Mouse (Mus musculus): ENCODE results near the gene Cd300ld2. TPM values are rescaled to one million over a fixed set of nuclear protein-coding genes. Genes with fewer than 3 reads are reported as not detected.
"Not testable (repeated sequence)": the region's sequence is repeated elsewhere in the genome, so short reads cannot be mapped to it uniquely, and the experiment has no call there.

The Cd300ld2 gene
- not detected in 2 replicates for polyA plus RNA-seq (2016; fragmentation: Nextera tagmentation; extraction: Ambion mirVana)

DNA sequence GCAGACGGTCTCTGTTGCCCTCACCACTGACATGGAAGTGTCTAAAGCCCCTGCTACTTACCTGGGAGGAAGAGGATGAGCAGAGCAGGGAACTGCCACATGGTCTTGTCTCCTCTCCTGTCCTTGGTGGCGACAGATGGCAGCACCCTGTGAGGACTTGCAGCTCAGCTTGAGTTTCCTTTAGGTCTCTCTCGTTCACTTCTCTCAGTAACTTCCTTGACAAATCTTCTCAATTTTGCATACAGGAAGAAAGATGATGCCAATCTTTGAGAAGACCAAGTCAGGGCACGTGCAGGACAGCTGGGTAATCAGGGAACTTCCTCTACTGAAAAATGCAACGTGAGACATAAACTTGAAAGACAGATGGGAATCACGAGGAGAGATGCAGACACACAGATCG, at the start of gene Cd300ld2:
TSS of gene Cd300ld2 (minus strand) at position 101 of the 400 bp plus-strand sequence.
- ATAC-seq (ENCODE audit: low FRiP score, low read depth); H3K9me3 ChIP-seq; H3K27ac ChIP-seq (replicated peaks); H3K4me2 ChIP-seq (replicated peaks); H3K9ac ChIP-seq (replicated peaks); H3K36me3 ChIP-seq; H3K27me3 ChIP-seq; H3K4me1 ChIP-seq; H3K4me3 ChIP-seq: not testable (repeated sequence)
- no CpG with 5 or more reads among the region's 7 CpGs for WGBS

DNA sequence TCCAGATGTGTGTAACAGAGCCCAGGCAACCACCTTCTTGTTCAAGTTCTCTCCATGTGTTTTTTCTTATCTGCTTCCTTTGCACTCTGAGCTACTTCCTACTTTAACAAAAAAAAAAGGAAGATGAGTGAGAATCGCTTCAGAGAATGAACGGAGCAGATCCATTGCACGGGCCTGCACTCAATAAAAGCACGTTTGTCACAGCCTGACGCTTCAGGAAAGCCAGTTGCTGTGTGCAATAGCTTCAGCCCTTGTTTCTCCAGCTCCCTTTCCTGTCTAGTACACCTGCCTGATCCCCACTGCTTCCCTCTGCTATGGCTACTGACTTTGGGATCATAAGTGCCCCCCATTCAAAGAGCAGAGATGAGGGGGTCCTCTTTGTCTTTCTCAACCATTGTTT, 46.1 kb upstream of the Cd300ld2 start, which contains the start of gene Cd300e:
TSS of gene Cd300e (minus strand) at position 101 of the 400 bp plus-strand sequence.
- Histone ChIP-seq H3K4me3 (no peak within 1 kb of the TSS), H3K4me2 (replicated peaks) (no peak within 1 kb of the TSS), H3K27me3 (peaks cover 17% of the 10 kb centered on the region), H3K36me3 (no peaks in the 10 kb centered on the region), H3K9me3 (no peaks in the 10 kb centered on the region), H3K9ac (replicated peaks) (no peak within 1 kb of the TSS), H3K4me1 (no peaks in the 10 kb centered on the region), H3K27ac (replicated peaks) (no peak within 1 kb of the TSS)
- 33% methylated on average over 5 of the region's 5 CpGs for WGBS
- ATAC-seq (ENCODE audit: low FRiP score, low read depth), result no peak

DNA sequence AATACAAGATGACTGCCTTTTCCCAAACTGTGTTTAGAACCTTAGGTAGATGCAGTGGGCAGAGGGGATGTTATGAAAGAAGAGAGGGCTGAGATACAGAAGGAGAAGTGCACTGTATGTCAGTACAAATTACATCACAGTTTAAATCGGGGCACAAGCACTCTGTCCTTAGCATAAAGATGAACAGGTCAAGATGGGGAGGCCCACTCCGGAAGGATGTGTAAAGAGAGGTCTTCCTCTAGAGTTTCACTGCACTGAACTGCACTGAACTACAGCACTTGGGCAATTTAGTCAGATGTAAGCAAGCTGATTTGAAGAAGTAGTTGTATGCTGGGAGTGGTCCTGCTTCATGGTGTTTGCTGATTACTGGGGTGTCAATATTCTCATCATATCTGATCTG, 43.8 kb upstream of the Cd300ld2 start:
- no peaks in the 10 kb centered on the region for H3K9me3 ChIP-seq
- peaks cover 8% of the 10 kb centered on the region; the same call in 1 of the 2 replicates for H3K27me3 ChIP-seq
- H3K4me1 ChIP-seq, result no peaks in the 10 kb centered on the region
- H3K4me3 ChIP-seq, result no peak overlapping the region
- no peaks in the 10 kb centered on the region for H3K36me3 ChIP-seq
- no peak overlapping the region for H3K9ac ChIP-seq (replicated peaks)
- ATAC-seq (ENCODE audit: low FRiP score, low read depth), result no peak
- 87% methylated on average over 2 of the region's 2 CpGs for WGBS
- no peak overlapping the region for H3K27ac ChIP-seq (replicated peaks)
- no peak overlapping the region for H3K4me2 ChIP-seq (replicated peaks)

DNA sequence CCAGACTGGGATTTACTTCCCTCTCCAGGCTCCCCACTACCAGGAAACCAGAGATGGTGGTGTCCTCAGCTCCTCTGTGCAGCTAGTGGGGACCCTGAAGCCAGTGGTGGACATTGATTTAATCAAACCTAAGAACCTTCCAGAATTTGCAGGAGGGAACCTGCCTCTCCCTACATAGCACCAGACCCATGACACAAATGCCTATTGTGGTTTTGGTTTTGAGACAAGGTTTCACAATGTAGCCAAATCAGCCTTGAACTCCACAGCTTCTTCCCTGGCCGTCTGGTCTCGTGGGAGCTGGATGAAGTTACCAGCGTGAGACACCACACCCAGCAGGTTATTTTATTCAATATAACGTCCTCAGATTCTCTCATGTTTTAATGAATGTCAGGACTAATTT, 42.7 kb upstream of the Cd300ld2 start:
- 78% methylated on average over 4 of the region's 4 CpGs for WGBS
- no peak overlapping the region for H3K9ac ChIP-seq (replicated peaks)

DNA sequence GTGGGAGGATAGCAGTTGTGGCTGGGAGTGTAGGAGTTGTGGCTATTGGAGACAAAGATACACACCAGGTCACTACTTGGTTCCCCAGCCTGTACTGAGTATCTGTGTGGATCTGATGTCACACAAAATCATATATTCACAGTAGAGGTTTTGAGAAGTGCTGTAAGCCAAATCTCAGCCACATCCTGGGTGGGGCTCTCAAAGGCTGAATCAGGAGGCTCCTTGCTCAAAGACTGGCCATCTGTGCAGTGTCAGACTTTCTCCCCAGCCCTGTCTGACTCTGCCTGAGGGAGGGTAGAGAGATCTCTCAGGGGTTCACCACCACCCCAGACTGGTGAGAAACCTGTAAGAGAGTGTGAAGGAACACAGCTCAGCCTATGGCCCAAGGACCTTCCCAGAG, 38.5 kb upstream of the Cd300ld2 start:
- H3K27me3 ChIP-seq, result peaks cover 7% of the 10 kb centered on the region; the same call in 1 of the 2 replicates
- H3K9me3 ChIP-seq, result no peaks in the 10 kb centered on the region
- no peak overlapping the region for H3K4me2 ChIP-seq (replicated peaks)
- no peaks in the 10 kb centered on the region for H3K36me3 ChIP-seq
- ATAC-seq (ENCODE audit: low FRiP score, low read depth), result no peak
- H3K4me1 ChIP-seq, result no peaks in the 10 kb centered on the region
- H3K9ac ChIP-seq (replicated peaks), result no peak overlapping the region
- H3K27ac ChIP-seq (replicated peaks), result no peak overlapping the region
- H3K4me3 ChIP-seq, result no peak overlapping the region

More for the DNA sequence above, 42.7 kb upstream of the Cd300ld2 start:
- Histone ChIP-seq H3K27me3 (peaks cover 2% of the 10 kb centered on the region; the same call in 1 of the 2 replicates), H3K4me3 (no peak overlapping the region), H3K9me3 (no peaks in the 10 kb centered on the region), H3K27ac (replicated peaks) (no peak overlapping the region), H3K36me3 (no peaks in the 10 kb centered on the region), H3K4me1 (no peaks in the 10 kb centered on the region), H3K4me2 (replicated peaks) (no peak overlapping the region)
- ATAC-seq (ENCODE audit: low FRiP score, low read depth), result no peak

DNA sequence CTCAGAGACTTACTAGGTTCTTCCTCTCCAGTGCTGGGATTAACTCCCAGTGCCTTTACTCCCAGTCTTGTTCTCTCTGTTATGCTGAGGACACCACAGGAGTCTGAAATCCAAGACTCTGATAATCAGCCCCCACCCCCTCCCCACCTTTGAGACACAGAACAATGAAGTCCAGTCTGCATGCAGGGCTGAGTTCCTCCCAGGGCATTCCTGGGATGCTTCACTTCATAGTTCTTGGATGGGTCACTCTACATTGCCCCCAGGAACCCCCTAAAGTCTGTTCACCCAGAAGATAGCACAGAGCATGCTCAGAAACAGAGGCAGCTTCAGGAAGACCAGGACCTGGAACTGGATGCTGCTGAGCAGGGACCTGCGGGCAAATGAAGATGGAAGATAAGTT, 37.0 kb upstream of the Cd300ld2 start:
- no peaks in the 10 kb centered on the region for H3K36me3 ChIP-seq
- WGBS, result 94% methylated on average over 1 of the region's 1 CpGs
- no peak overlapping the region for H3K27ac ChIP-seq (replicated peaks)
- no peaks in the 10 kb centered on the region for H3K9me3 ChIP-seq
- no peaks in the 10 kb centered on the region for H3K4me1 ChIP-seq
- no peak overlapping the region for H3K9ac ChIP-seq (replicated peaks)
- no peak overlapping the region for H3K4me3 ChIP-seq
- peaks cover 7% of the 10 kb centered on the region; the same call in 1 of the 2 replicates for H3K27me3 ChIP-seq
- ATAC-seq (ENCODE audit: low FRiP score, low read depth), result no peak
- H3K4me2 ChIP-seq (replicated peaks), result no peak overlapping the region

DNA sequence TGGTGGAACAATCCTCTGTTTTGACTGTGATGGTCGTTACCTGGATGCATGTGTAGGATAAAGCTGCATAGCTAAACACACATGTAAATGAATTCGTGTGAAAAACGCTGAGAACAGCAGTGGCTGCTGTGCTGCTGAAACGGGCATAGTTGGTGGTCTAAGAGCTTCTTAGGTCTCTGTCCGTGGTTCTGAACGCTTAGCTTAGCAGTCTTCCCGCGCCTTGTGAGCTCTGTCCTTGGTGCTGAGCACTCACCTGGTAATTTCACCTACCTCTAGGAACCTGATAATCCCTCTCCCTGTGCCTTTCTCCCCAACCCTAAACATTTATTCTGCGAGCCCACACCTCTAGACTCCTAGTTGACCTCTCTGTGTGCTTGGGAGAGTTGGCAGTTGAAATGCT, 36.2 kb upstream of the Cd300ld2 start:
- Histone ChIP-seq H3K27me3 (peaks cover 7% of the 10 kb centered on the region; the same call in 1 of the 2 replicates), H3K9ac (replicated peaks) (no peak overlapping the region), H3K27ac (replicated peaks) (no peak overlapping the region), H3K4me1 (no peaks in the 10 kb centered on the region), H3K4me3 (no peak overlapping the region), H3K36me3 (no peaks in the 10 kb centered on the region), H3K4me2 (replicated peaks) (no peak overlapping the region), H3K9me3 (no peaks in the 10 kb centered on the region)
- WGBS, result 4% methylated on average over 9 of the region's 9 CpGs
- ATAC-seq (ENCODE audit: low FRiP score, low read depth), result no peak

DNA sequence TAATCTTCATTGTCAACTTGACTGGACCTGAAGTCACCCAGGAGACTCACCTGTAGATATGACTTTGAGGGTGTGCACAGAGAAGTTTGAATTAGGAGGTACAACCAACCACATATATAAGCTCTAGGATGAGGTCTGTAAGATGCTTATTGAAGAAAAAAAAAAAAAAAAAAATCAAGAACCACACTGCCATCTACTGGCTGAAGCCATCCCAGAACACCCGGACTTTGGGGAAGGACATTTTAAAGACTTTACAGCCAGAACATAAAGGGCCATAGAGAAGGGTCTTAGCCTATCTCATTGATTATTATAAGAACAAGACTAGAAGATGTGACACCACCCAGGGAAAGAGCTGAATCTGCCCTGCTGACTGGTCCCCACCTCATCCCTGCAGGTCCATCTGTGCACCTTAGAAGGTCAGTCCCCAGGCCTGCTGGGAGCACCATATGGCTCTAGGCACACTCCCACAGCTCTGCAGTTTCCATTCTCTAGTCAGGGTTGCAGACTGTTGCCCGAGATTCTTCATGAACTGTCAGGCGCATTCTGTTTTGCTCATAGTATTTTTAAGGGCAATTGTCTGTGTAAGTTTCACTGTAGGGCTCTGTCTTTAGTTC, 33.4 kb upstream of the Cd300ld2 start:
- Histone ChIP-seq H3K4me3 (no peak overlapping the region), H3K9me3 (no peaks in the 10 kb centered on the region), H3K36me3 (no peaks in the 10 kb centered on the region), H3K27ac (replicated peaks) (no peak overlapping the region), H3K4me1 (no peaks in the 10 kb centered on the region), H3K27me3 (peaks cover 7% of the 10 kb centered on the region; the same call in 1 of the 2 replicates), H3K4me2 (replicated peaks) (no peak overlapping the region), H3K9ac (replicated peaks) (no peak overlapping the region)
- 49% methylated on average over 3 of the region's 3 CpGs for WGBS
- no peak for ATAC-seq (ENCODE audit: low FRiP score, low read depth)

DNA sequence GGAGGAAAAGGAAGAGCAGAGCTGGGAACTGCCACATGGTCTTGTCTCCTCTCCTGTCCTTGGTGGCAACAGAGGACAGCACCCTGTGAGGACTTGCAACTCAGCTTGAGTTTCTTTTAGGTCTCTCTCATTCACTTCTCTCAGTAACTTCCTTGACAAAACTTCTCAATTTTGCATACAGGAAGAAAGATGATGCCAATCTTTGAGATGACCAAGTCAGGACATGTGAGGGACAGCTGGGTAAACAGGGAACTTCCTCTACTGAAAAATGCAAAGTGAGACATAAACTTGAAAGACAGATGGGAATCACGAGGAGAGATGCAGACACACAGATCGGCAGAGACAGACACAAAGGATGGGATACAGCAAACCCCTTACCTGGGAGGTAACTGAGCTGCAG, 32.3 kb upstream of the Cd300ld2 start, which contains the start of gene Cd300ld3:
TSS of gene Cd300ld3 (minus strand) at position 151 of the 400 bp plus-strand sequence.
- Histone ChIP-seq H3K4me1 (no peaks in the 10 kb centered on the region), H3K27me3 (peaks cover 7% of the 10 kb centered on the region; the same call in 1 of the 2 replicates), H3K27ac (replicated peaks) (no peak within 1 kb of the TSS), H3K9ac (replicated peaks) (no peak within 1 kb of the TSS), H3K4me3 (no peak within 1 kb of the TSS), H3K4me2 (replicated peaks) (no peak within 1 kb of the TSS), H3K9me3 (no peaks in the 10 kb centered on the region), H3K36me3 (no peaks in the 10 kb centered on the region)
- ATAC-seq (ENCODE audit: low FRiP score, low read depth), result no peak
- WGBS, result 85% methylated on average over 2 of the region's 2 CpGs

DNA sequence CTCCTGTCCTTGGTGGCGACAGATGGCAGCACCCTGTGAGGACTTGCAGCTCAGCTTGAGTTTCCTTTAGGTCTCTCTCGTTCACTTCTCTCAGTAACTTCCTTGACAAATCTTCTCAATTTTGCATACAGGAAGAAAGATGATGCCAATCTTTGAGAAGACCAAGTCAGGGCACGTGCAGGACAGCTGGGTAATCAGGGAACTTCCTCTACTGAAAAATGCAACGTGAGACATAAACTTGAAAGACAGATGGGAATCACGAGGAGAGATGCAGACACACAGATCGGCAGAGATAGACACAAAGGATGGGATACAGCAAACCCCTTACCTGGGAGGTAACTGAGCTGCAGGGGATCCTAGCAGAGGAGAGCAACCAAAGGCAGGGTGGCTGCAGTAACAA, 21.7 kb upstream of the Cd300ld2 start, which contains the start of gene Cd300ld5:
TSS of gene Cd300ld5 (minus strand) at position 101 of the 400 bp plus-strand sequence.
- no CpG with 5 or more reads among the region's 6 CpGs for WGBS
- not testable (repeated sequence) for H3K9me3 ChIP-seq; H3K4me1 ChIP-seq; H3K4me3 ChIP-seq; ATAC-seq (ENCODE audit: low FRiP score, low read depth); H3K27ac ChIP-seq (replicated peaks); H3K27me3 ChIP-seq; H3K4me2 ChIP-seq (replicated peaks); H3K36me3 ChIP-seq; H3K9ac ChIP-seq (replicated peaks)

DNA sequence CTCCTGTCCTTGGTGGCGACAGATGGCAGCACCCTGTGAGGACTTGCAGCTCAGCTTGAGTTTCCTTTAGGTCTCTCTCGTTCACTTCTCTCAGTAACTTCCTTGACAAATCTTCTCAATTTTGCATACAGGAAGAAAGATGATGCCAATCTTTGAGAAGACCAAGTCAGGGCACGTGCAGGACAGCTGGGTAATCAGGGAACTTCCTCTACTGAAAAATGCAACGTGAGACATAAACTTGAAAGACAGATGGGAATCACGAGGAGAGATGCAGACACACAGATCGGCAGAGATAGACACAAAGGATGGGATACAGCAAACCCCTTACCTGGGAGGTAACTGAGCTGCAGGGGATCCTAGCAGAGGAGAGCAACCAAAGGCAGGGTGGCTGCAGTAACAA, 10.9 kb upstream of the Cd300ld2 start, which contains the start of gene Cd300ld4:
TSS of gene Cd300ld4 (minus strand) at position 101 of the 400 bp plus-strand sequence.
- H3K9me3 ChIP-seq; ATAC-seq (ENCODE audit: low FRiP score, low read depth); H3K9ac ChIP-seq (replicated peaks); H3K4me2 ChIP-seq (replicated peaks); H3K27me3 ChIP-seq; H3K27ac ChIP-seq (replicated peaks); H3K4me1 ChIP-seq; H3K4me3 ChIP-seq; H3K36me3 ChIP-seq: not testable (repeated sequence)
- WGBS, result no CpG with 5 or more reads among the region's 6 CpGs

DNA sequence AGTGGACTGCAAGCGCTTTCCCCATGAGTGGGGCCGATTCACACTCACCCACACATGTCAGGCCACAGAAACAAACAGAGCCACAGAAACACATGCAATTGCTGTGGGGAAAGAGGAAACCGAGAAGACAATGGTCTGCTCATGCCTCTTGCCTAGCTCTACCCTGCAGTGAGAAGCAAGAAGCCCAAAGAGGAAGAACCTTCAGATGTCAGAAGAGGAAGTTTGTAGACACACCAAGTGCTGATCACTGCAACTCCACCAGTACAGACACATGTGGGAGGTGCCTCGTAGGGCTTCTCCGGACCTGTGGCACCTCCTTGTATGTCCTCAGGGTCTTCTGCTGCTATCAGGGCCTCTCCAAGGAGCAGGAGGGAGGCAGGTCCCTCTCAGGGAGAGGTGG, 11.9 kb downstream of the Cd300ld2 start:
- no peak overlapping the region for H3K4me3 ChIP-seq
- H3K4me1 ChIP-seq, result no peaks in the 10 kb centered on the region
- H3K27me3 ChIP-seq, result no peaks in the 10 kb centered on the region
- H3K9ac ChIP-seq (replicated peaks), result no peak overlapping the region
- no peak overlapping the region for H3K27ac ChIP-seq (replicated peaks)
- no peak for ATAC-seq (ENCODE audit: low FRiP score, low read depth)
- H3K4me2 ChIP-seq (replicated peaks), result no peak overlapping the region
- no peaks in the 10 kb centered on the region for H3K9me3 ChIP-seq
- H3K36me3 ChIP-seq, result no peaks in the 10 kb centered on the region
- WGBS, result 87% methylated on average over 5 of the region's 5 CpGs

Data from midbrain, embryonic 12.5 days (tissue).